Mouse (Mus musculus) hindbrain, embryonic 13.5 days (tissue): Measurements from ENCODE around the gene Stmn3. TPM values are rescaled to one million over a fixed set of nuclear protein-coding genes. Genes with fewer than 3 reads are reported as not detected.

ENCODE experiments used
- ATAC-seq: fragments of 200-750 bp; cut with Nextera tagmentation; 2 replicates; pipeline ENCODE4 v1.8.0; 2017; ENCODE audit warnings: moderate TSS enrichment; ENCODE audit not compliant: low FRiP score
- H3K27ac ChIP-seq: fragments of 300-500 bp; sonication (generic); 2 replicates; pipeline ENCODE4 v1.5.1; 2015; ENCODE audit warnings: inconsistent platforms, mild to moderate bottlenecking, moderate library complexity
- H3K27me3 ChIP-seq: fragments of 300-500 bp; sonication (generic); 2 replicates; pipeline ENCODE4 v1.6.1; 2015; ENCODE audit warnings: mild to moderate bottlenecking, inconsistent platforms
- H3K36me3 ChIP-seq: fragments of 300-500 bp; sonication (generic); 2 replicates; pipeline ENCODE4 v1.6.1; 2015; ENCODE audit warnings: mild to moderate bottlenecking, inconsistent platforms
- H3K4me1 ChIP-seq: fragments of 300-500 bp; sonication (generic); replicated peaks from 2 replicates; pipeline ENCODE4 v1.6.1; 2015; ENCODE audit warnings: inconsistent platforms
- H3K4me2 ChIP-seq: fragments of 300-500 bp; sonication (generic); 2 replicates; pipeline ENCODE4 v1.6.1; 2015; ENCODE audit warnings: inconsistent platforms, mild to moderate bottlenecking, moderate library complexity
- H3K4me3 ChIP-seq: fragments of 300-500 bp; sonication (generic); 2 replicates; pipeline ENCODE4 v1.5.1; 2015; ENCODE audit warnings: mild to moderate bottlenecking, inconsistent platforms
- H3K9ac ChIP-seq: fragments of 300-500 bp; sonication (generic); 2 replicates; pipeline ENCODE4 v1.6.1; 2015; ENCODE audit warnings: mild to moderate bottlenecking, inconsistent platforms
- H3K9me3 ChIP-seq: fragments of 300-500 bp; sonication (generic); 2 replicates; pipeline ENCODE4 v1.6.1; 2016; ENCODE audit warnings: inconsistent platforms
- WGBS: fragments of 180-500 bp; shearing (Covaris S2); methylation state at CpG from one replicate; pipeline ENCODE4 v1.1.7; 2015; 5-methylcytosine and 5-hydroxymethylcytosine counted together
- polyA plus RNA-seq: library from polyadenylated mRNA; unstranded; fragments of >200 nt; fragmentation: Nextera tagmentation; extraction: Ambion mirVana; gene quantifications from 2 replicates; pipeline ENCODE4 v1.2.1, GENCODE M21; 2015

The Stmn3 gene
- 1,135 and 1,161 TPM in 2 replicates for polyA plus RNA-seq

DNA sequence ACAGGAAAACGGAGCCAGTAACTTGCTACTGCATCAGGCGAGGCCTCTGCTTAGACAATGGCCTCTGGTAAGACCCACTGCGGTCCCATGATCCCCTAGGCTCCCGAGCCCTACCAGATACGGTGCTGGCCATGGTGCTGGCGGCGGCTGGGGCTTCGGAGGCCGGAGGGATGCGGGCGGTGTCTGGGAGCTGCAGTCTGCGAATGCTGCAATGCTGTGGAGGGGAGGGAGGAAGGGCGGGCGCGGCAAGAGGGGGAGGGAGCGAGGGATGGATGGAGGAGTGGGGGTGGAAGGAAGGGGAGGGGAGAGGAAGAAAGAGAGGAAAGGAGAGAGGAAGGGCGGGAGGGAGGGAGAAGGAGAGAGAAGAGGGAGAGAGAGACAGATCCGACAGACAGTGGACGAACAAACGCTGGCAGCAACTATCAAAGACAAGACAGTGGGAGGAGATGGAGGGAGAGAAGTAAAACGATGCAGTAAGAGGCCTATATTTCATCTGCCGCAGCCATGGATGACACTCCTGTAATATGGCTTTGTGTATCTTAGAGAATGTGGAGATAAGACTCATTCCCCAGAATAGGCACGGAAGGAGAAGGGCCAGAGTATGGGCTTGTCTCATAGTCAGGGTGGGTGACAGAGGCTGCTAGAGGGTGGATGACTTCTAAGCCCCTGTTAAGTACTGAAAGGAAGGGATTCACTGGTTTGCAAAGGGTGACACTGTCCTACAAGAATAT is at the start of gene Stmn3:
TSS of gene Stmn3 (minus strand) at position 421 of the 731 bp plus-strand sequence.
- Histone ChIP-seq H3K9me3 (no peaks in the 10 kb centered on the region), H3K27me3 (peaks cover 15% of the 10 kb centered on the region; the same call in 1 of the 2 replicates), H3K4me1 (peaks cover 43% of the 10 kb centered on the region), H3K36me3 (peaks cover under 1% of the 10 kb centered on the region; the same call in 1 of the 2 replicates), H3K4me3 (peak within 1 kb of the TSS; percentile 71), H3K4me2 (peak within 1 kb of the TSS; percentile 87), H3K9ac (peak within 1 kb of the TSS; percentile 93), H3K27ac (peak within 1 kb of the TSS; percentile 96)
- peak; percentile 88 for ATAC-seq
- 3% methylated on average over 20 of the region's 23 CpGs for WGBS

- Histone ChIP-seq H3K27ac (no peak overlapping the region), H3K9me3 (no peaks in the 10 kb centered on the region), H3K4me2 (peak overlapping the region; percentile 96), H3K4me3 (peak overlapping the region; percentile 69), H3K4me1 (peaks cover 44% of the 10 kb centered on the region), H3K9ac (peak overlapping the region; percentile 95), H3K36me3 (peaks cover 39% of the 10 kb centered on the region), H3K27me3 (no peaks in the 10 kb centered on the region)
- WGBS, result 89% methylated on average over 3 of the region's 3 CpGs
- no peak for ATAC-seq
These were observed 49.6 kb upstream of the Stmn3 start for GRCm38 (mm10) chr2:181363946-181364345.

DNA sequence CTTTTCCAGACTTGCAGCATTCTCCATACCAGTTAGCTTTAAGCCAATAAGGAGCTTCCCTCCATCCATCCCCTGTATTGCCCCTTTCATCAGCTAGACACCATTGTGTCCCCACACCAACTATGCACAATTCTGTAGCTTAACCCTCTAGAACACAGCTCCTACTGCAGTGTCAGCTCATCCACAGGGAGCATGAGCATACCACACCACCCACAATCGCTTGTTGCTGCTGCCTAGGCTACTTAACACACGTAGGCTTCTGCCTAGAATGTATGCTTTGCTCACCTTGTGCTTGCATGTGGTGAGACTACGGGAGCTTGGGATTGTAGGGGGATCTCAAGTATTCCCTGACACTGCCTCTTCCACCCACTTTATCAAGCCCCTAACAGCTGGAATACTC is 42.5 kb upstream of the Stmn3 start:
- Histone ChIP-seq H3K4me2 (no peak overlapping the region), H3K27ac (no peak overlapping the region; the same call in 1 of the 2 replicates), H3K4me1 (no peaks in the 10 kb centered on the region), H3K36me3 (peaks cover 97% of the 10 kb centered on the region), H3K9me3 (no peaks in the 10 kb centered on the region), H3K27me3 (no peaks in the 10 kb centered on the region), H3K9ac (no peak overlapping the region), H3K4me3 (no peak overlapping the region)
- WGBS, result 80% methylated on average over 3 of the region's 3 CpGs
- ATAC-seq, result no peak

DNA sequence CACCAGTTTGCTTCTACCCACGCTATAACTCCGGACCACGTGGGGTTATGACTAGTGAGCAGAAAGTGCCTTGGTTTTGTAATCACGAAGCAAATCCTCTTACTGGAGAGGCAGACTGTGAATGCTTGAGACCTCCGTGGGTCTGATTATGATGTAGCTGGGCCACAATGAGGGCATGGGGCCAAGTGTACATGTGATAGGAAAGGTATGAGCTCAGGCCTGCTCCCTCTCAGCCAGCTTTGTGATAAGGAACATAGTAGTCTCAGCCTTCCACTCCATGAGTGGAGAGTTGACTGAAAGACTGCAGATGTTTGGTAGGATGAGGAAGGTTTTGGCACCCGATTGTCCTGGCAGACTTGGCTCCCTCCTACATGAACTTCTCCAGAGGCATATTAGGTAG is 28.5 kb upstream of the Stmn3 start:
- Histone ChIP-seq H3K9me3 (no peaks in the 10 kb centered on the region), H3K36me3 (peaks cover 86% of the 10 kb centered on the region), H3K4me1 (no peaks in the 10 kb centered on the region), H3K9ac (no peak overlapping the region), H3K27me3 (no peaks in the 10 kb centered on the region), H3K4me2 (no peak overlapping the region), H3K27ac (no peak overlapping the region), H3K4me3 (no peak overlapping the region)
- ATAC-seq, result no peak
- 95% methylated on average over 6 of the region's 6 CpGs for WGBS

DNA sequence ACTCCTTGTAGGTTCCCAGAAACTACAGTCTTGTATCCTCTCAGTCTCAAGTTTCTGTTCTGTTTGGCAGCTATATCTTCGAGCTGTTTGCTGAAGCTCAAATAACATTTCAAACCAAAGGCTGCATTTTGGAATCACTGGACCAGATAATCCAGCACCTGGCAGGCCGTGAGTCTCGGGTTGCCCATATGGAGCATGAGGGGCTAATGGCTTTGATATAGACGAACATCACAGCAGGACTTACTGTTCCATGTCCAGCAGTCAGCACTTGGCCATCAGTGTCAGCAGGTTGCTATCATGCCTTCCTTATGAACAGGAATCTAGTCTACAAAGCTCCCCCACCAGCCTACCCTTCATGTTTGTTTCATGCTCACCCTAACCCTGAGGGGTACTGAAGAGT is 26.1 kb upstream of the Stmn3 start:
- H3K9me3 ChIP-seq, result no peaks in the 10 kb centered on the region
- no peak overlapping the region for H3K4me3 ChIP-seq
- H3K4me1 ChIP-seq, result no peaks in the 10 kb centered on the region
- WGBS, result 86% methylated on average over 4 of the region's 4 CpGs
- no peak overlapping the region for H3K4me2 ChIP-seq
- peaks cover 86% of the 10 kb centered on the region for H3K36me3 ChIP-seq
- H3K27ac ChIP-seq, result no peak overlapping the region
- no peak for ATAC-seq
- H3K27me3 ChIP-seq, result no peaks in the 10 kb centered on the region
- H3K9ac ChIP-seq, result no peak overlapping the region

- no peak overlapping the region for H3K9ac ChIP-seq
- no peaks in the 10 kb centered on the region for H3K4me1 ChIP-seq
- H3K27me3 ChIP-seq, result no peaks in the 10 kb centered on the region
- no peak overlapping the region for H3K4me2 ChIP-seq
- peaks cover 73% of the 10 kb centered on the region for H3K36me3 ChIP-seq
- no peaks in the 10 kb centered on the region for H3K9me3 ChIP-seq
- no peak overlapping the region for H3K27ac ChIP-seq
- no peak overlapping the region for H3K4me3 ChIP-seq
- no peak for ATAC-seq
- 61% methylated on average over 3 of the region's 3 CpGs for WGBS
These were observed 19.7 kb upstream of the Stmn3 start for GRCm38 (mm10) chr2:181334023-181334422.

GRCm38 (mm10) chr2:181332542-181332941 is 18.2 kb upstream of the Stmn3 start:
- no peak overlapping the region for H3K4me2 ChIP-seq
- no peak overlapping the region for H3K4me3 ChIP-seq
- no peaks in the 10 kb centered on the region for H3K27me3 ChIP-seq
- no peak for ATAC-seq
- H3K9ac ChIP-seq, result no peak overlapping the region
- no peaks in the 10 kb centered on the region for H3K4me1 ChIP-seq
- no peaks in the 10 kb centered on the region for H3K9me3 ChIP-seq
- H3K27ac ChIP-seq, result no peak overlapping the region
- H3K36me3 ChIP-seq, result peaks cover 72% of the 10 kb centered on the region

DNA sequence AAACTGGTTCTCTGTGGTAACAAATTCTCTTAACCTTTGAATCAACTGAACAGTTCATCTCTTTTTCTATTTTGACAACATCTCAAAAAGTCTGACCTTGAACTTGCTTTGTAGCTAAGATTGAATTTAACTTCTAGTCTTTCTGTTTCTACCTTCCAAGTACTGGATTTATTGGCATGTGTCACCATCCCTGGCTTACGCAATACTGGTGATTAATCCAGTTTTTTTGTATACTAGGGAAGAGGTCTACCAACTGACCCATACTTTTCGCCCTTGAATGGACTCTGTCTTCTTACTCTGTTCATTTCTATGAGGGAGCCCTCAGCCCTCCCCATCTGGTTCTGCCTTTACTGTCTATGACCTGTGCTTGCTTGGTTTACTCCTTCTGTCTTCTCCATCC is 11.8 kb upstream of the Stmn3 start:
- Histone ChIP-seq H3K9me3 (no peaks in the 10 kb centered on the region), H3K4me2 (no peak overlapping the region), H3K27me3 (no peaks in the 10 kb centered on the region), H3K36me3 (peaks cover 81% of the 10 kb centered on the region), H3K27ac (no peak overlapping the region), H3K4me1 (no peaks in the 10 kb centered on the region), H3K4me3 (no peak overlapping the region), H3K9ac (no peak overlapping the region)
- WGBS, result 93% methylated on average over 2 of the region's 2 CpGs
- ATAC-seq, result no peak

DNA sequence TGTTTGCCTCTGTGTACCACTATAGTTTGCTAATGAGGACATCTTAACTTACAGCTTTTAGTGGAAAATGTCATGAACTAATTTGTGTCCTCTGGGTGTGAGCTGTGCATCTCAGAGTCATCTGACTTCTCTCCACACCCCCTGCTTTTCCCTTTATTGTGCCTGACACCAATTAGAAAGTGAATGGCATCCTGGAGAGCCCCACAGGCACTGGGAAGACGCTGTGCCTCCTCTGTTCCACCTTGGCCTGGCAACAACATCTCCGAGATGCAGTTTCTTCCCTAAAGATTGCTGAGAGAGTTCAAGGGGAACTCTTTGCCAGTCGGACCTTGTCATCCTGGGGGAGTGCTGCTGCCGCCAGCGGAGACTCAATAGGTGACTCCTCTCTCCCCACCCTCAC is 7.8 kb upstream of the Stmn3 start:
- Histone ChIP-seq H3K36me3 (peaks cover 50% of the 10 kb centered on the region), H3K4me3 (no peak overlapping the region), H3K4me2 (no peak overlapping the region), H3K27ac (no peak overlapping the region), H3K4me1 (peaks cover 16% of the 10 kb centered on the region), H3K9ac (no peak overlapping the region), H3K9me3 (no peaks in the 10 kb centered on the region), H3K27me3 (peaks cover 2% of the 10 kb centered on the region; the same call in 1 of the 2 replicates)
- ATAC-seq, result no peak
- 68% methylated on average over 5 of the region's 5 CpGs for WGBS

DNA sequence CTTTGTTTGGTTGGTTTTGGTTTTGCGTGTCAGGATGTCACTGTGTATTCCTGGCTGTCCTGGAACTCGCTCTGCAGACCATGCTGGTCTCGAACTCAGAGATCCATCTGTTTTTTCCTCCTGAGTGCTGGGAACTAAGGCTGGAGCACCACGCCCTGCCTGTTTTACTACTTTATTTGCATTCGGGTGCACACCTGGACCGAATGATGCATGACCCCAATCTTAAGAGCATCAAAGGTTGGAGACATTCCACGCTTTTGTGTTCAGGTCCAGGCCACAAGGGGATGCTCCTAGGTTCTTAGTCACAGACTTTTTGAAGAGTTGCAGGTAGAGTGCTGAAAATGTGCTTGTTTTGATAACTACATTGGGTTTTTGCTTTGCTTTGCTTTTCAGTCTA is 5.8 kb upstream of the Stmn3 start:
- 14% methylated on average over 7 of the region's 7 CpGs for WGBS
- Histone ChIP-seq H3K27ac (peak overlapping the region; percentile 79), H3K4me1 (peaks cover 16% of the 10 kb centered on the region), H3K9me3 (no peaks in the 10 kb centered on the region), H3K4me3 (peak overlapping the region; percentile 56), H3K9ac (peak overlapping the region; percentile 68), H3K27me3 (peaks cover 15% of the 10 kb centered on the region; the same call in 1 of the 2 replicates), H3K36me3 (peaks cover 31% of the 10 kb centered on the region), H3K4me2 (peak overlapping the region; percentile 72)
- no peak for ATAC-seq

DNA sequence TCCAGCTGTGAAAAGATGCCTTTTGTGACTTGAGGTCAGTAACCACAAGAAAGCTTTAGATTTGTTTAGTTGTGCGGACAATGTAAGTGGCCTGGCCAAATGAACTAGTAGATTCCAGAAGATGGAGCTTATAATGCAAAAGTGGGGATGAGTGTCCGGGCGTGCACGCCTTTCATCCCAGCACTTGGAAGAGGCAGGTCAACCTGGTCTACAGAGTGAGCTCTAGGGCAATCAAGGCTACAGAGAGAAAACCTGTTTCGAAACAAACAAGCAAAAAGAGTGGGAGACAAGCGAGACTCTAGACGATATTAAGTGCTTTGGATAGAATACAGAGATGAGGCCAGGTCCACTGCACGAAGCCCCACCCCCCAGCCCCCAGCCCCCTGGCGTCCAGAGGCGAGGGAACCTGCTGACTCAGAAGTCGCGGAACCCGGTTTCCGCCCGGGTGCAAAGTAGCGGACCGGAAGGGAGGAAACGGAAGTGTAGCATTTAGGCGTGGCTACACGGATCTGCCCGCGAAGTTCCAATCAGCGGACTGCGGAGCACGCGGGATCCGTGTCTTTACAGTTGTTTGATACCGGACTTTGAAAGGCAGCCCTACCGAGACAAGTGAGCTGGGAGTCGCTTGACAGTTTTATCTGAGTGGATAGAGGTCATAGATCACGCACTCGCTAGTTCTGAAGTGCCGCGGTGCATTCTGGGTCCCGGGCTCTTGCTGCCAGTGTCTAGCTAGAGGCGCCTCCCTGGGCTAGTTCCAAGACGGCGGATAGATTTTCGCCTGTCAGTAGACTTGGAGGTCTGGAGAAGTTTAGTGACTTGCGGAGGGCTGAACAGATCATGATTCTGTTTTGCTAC is 5.2 kb upstream of the Stmn3 start, which contains the start of gene Rtel1:
TSS of gene Rtel1 (plus strand) at position 492 of the 855 bp plus-strand sequence.
- Histone ChIP-seq H3K27me3 (peaks cover 15% of the 10 kb centered on the region; the same call in 1 of the 2 replicates), H3K4me3 (peak within 1 kb of the TSS; percentile 56), H3K27ac (peak within 1 kb of the TSS; percentile 79), H3K9me3 (no peaks in the 10 kb centered on the region), H3K4me1 (peaks cover 21% of the 10 kb centered on the region), H3K36me3 (peaks cover 25% of the 10 kb centered on the region), H3K9ac (peak within 1 kb of the TSS; percentile 68), H3K4me2 (peak within 1 kb of the TSS; percentile 72)
- WGBS, result 7% methylated on average over 40 of the region's 40 CpGs
- peak; percentile 92 for ATAC-seq

GRCm38 (mm10) chr2:181313344-181314079 is 788 bp downstream of the Stmn3 start:
- Histone ChIP-seq H3K9me3 (no peaks in the 10 kb centered on the region), H3K4me3 (peak overlapping the region; percentile 71), H3K4me1 (peaks cover 37% of the 10 kb centered on the region), H3K36me3 (peaks cover 8% of the 10 kb centered on the region), H3K9ac (peak overlapping the region; percentile 93), H3K4me2 (peak overlapping the region; percentile 87), H3K27ac (peak overlapping the region; percentile 96), H3K27me3 (peaks cover 15% of the 10 kb centered on the region; the same call in 1 of the 2 replicates)
- 1% methylated on average over 35 of the region's 35 CpGs for WGBS
- ATAC-seq, result peak; percentile 85
